Mouse (Mus musculus) inflammation-experienced regulatory T-cells, adult 6 months (primary cell): ENCODE data around the gene Cacna1b. TPM values are rescaled to one million over a fixed set of nuclear protein-coding genes. Genes with fewer than 3 reads are reported as not detected.

Experiments
- ATAC-seq: one replicate; pipeline ENCODE4 v1.8.0; 2017
- polyA plus RNA-seq, 3 experiments: library from polyadenylated mRNA; unstranded; fragments of 100-300 nt; shearing (Covaris generic); gene quantifications; one replicate each; pipeline ENCODE4 v1.2.1; 2017

The Cacna1b gene
- polyA plus RNA-seq, 3 experiments from 2014 or later, result 0.24 TPM; not detected in 2

- ATAC-seq, result no peak
Observed at GRCm38 (mm10) chr2:24718906-24719305, 44.0 kb downstream of the Cacna1b start.

GRCm38 (mm10) chr2:24717963-24718362 is 45.0 kb downstream of the Cacna1b start:
- ATAC-seq, result no peak

- ATAC-seq, result no peak
Observed at GRCm38 (mm10) chr2:24717461-24717860, 45.5 kb downstream of the Cacna1b start.

GRCm38 (mm10) chr2:24705929-24706328 is 57.0 kb downstream of the Cacna1b start:
- ATAC-seq, result no peak

GRCm38 (mm10) chr2:24702208-24702957 is 60.6 kb downstream of the Cacna1b start:
- no peak for ATAC-seq

- ATAC-seq, result no peak
Observed at GRCm38 (mm10) chr2:24697281-24697980, 65.5 kb downstream of the Cacna1b start.

GRCm38 (mm10) chr2:24692371-24692770 is 70.6 kb downstream of the Cacna1b start:
- no peak for ATAC-seq

- no peak for ATAC-seq
Observed at GRCm38 (mm10) chr2:24690356-24690755, 72.6 kb downstream of the Cacna1b start.

- no peak for ATAC-seq
Observed at GRCm38 (mm10) chr2:24685347-24685746, 77.6 kb downstream of the Cacna1b start.

- no peak for ATAC-seq
Observed at GRCm38 (mm10) chr2:24684796-24685195, 78.2 kb downstream of the Cacna1b start.

GRCm38 (mm10) chr2:24683266-24683665 is 79.7 kb downstream of the Cacna1b start:
- ATAC-seq, result no peak

- no peak for ATAC-seq
Observed at GRCm38 (mm10) chr2:24680731-24681130, 82.2 kb downstream of the Cacna1b start.

GRCm38 (mm10) chr2:24680176-24680575 is 82.8 kb downstream of the Cacna1b start:
- ATAC-seq, result no peak

- ATAC-seq, result no peak
Observed at GRCm38 (mm10) chr2:24679012-24679651, 83.8 kb downstream of the Cacna1b start.

- no peak for ATAC-seq
Observed at GRCm38 (mm10) chr2:24678538-24678937, 84.4 kb downstream of the Cacna1b start.

GRCm38 (mm10) chr2:24678110-24678509 is 84.8 kb downstream of the Cacna1b start:
- ATAC-seq, result no peak

GRCm38 (mm10) chr2:24677629-24678028 is 85.3 kb downstream of the Cacna1b start:
- no peak for ATAC-seq

- ATAC-seq, result no peak
Observed at GRCm38 (mm10) chr2:24674432-24675006, 88.4 kb downstream of the Cacna1b start.

GRCm38 (mm10) chr2:24668598-24668997 is 94.4 kb downstream of the Cacna1b start:
- ATAC-seq, result no peak

- no peak for ATAC-seq
Observed at GRCm38 (mm10) chr2:24664678-24665257, 98.2 kb downstream of the Cacna1b start.

- ATAC-seq, result no peak
Observed at GRCm38 (mm10) chr2:24659150-24659775, 103.7 kb downstream of the Cacna1b start.

- no peak for ATAC-seq
Observed at GRCm38 (mm10) chr2:24648503-24648902, 114.4 kb downstream of the Cacna1b start.
